Mouse (Mus musculus) kidney, postnatal 36 days (tissue): ENCODE measurements around the gene Gemin7.
A peak's percentile ranks its signal among the peaks of the same experiment; 100 is the strongest.

Source experiments
- DNase-seq, 2 experiments: peaks; one replicate each; pipeline ENCODE4 v3.0.0; 2021 to 2022; ENCODE audit warnings: mixed read lengths in 2 of 2

The Gemin7 gene

DNA sequence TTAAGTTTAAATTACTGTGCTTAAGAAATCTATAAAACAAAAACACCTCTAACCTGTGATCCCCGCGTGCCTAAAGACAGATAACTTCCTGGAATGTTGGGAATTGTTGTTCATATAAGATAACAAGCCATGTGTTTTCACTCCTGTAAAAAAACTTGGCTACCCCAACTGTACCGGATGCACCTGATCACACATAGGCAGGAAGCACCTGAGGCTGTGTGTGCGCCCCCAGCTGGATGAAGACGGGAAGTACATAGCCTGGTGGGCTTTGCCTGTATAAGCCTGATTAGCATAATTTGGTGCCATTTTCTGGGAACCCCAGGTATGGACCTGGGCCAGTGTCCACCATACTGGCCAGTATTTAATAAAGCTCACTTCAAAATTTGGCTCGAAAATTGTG, 33.8 kb downstream of the Gemin7 start:
- peak in 1 of 2 experiments; percentile 46 for DNase-seq

- DNase-seq, result peak in 1 of 2 experiments; percentile 35
Measured at GRCm38 (mm10) chr7:19542155-19542691, 35.2 kb downstream of the Gemin7 start.

GRCm38 (mm10) chr7:19541681-19542154, 35.7 kb downstream of the Gemin7 start:
- DNase-seq, result no peak

GRCm38 (mm10) chr7:19540771-19541566, 36.4 kb downstream of the Gemin7 start:
- peak in 1 of 2 experiments; percentile 43 for DNase-seq

DNA sequence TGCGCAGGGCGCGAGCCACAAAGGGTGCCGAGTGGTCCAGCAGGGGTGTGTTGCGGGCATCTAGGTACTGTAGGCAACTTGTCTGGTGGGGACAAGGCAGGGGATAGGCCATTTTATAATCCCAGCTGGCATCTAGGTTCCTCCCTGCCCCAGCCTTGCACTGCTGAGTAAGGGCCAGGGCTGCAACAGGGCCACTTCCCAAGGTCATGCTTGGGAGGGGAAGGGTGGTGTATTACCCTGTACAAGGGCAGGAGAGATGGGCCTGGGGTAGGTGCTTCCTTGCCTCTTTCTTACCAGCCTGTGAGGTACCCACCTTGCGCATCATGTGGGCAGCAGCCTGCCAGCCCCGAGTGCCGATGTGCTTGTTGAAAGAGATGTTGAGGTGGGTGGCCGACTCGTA, 42.7 kb downstream of the Gemin7 start:
- DNase-seq, result no peak

GRCm38 (mm10) chr7:19532240-19532639, 45.2 kb downstream of the Gemin7 start:
- DNase-seq, result no peak

GRCm38 (mm10) chr7:19531077-19531476, 46.3 kb downstream of the Gemin7 start:
- DNase-seq, result no peak

DNA sequence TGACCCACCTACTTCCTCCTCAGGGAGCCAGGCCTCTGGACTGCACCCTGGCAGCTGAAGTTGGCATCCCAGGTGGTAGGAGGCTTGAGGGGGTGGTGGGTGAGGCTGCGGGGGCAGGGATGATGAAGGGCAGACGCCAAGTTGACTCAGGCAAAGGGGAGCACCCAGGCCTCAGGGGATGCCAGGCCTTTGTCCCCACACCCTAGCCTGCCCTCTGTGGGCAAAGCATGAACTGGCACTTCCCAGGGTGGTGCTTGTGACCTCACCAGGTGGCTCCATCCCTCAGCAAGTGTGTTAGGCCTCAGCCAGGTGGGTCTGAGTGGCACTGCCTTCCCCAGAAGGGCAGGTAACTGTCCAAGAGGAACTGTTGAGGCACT, 52.3 kb downstream of the Gemin7 start:
- DNase-seq, result no peak

- DNase-seq, result no peak
Measured at GRCm38 (mm10) chr7:19524420-19525104, 52.8 kb downstream of the Gemin7 start.

GRCm38 (mm10) chr7:19523757-19524419, 53.5 kb downstream of the Gemin7 start:
- peak; percentile 51 to 78 for DNase-seq

DNA sequence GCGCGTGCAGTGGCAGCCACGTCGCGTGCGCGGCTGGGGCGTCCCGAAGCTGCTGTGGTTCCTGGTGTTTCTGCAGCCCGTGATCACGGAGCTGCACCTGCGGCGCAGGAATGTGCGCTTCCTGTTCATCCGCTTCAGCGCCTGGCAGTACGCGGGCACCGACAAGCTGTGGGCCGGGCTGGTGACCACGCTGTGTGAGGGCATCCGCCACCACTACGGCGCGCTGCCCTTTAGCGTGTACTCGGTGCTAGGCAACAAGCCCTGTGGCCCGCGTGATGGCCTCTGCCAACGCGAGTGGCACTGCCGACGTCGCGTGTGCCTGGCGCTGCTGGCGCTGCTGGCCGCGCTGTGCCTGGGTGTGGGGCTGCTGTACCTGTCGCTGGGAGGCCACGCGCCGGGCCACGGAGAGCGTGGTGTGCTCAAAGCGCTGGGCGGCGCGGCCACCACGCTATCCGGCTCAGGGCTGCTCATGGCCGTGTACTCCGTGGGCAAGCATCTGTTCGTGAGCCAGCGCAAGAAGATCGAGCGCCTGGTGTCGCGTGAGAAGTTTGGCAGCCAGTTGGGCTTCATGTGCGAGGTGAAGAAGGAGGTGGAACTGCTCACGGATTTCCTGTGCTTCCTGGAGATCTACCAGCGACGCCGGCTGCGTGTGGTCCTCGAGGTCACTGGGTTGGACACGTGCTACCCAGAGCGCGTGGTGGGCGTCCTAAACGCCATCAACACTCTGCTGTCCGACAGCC, 54.2 kb downstream of the Gemin7 start:
- peak in 1 of 2 experiments; percentile 45 for DNase-seq

GRCm38 (mm10) chr7:19520032-19520431, 57.4 kb downstream of the Gemin7 start:
- no peak for DNase-seq

- DNase-seq, result peak in 1 of 2 experiments; percentile 66
Measured at GRCm38 (mm10) chr7:19517652-19518365, 59.6 kb downstream of the Gemin7 start, which contains the start of gene Nkpd1. Nkpd1 (plus strand) TSS chr7:19517838.
